Mouse (Mus musculus) liver, embryonic 14.5 days (tissue): ENCODE results near the gene Clic6.

Source experiments
- CTCF ChIP-seq: IDR thresholded peaks from 2 replicates; pipeline ENCODE4 v1.5.1; 2016; ENCODE audit warnings: antibody characterized with exemption, low read depth, control low read depth
- EP300 ChIP-seq: IDR thresholded peaks from 2 replicates; pipeline ENCODE4 v1.6.1; 2016; ENCODE audit warnings: antibody characterized with exemption, low read depth

DNA sequence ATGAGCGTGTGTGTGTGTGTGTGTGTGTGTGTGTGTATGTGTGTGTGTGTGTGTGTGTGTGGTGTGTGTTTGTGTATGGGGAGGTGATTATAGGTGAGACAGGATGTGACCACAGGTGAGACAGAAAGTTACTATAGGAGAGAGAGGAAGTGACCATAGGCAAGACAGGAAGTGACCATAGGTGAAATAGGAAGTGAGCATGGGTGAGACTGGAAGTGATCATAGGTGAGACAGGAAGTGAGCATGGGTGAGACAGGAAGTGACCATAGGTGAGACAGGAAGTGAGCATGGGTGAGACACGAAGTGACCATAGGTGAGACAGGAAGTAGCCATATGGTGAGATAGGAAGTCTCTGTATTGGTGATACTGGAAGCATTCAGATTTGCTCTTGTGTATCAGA is 49.7 kb downstream of the Clic6 start:
- TF ChIP-seq CTCF = no peak
- no peak for TF ChIP-seq EP300
